Mouse (Mus musculus): ENCODE data around the gene Ppfia3. TPM values are rescaled to one million over a fixed set of nuclear protein-coding genes. Genes with fewer than 3 reads are reported as not detected.
A peak's percentile ranks its signal among the peaks of the same experiment; 100 is the strongest.
"Not testable (repeated sequence)": the region's sequence is repeated elsewhere in the genome, so short reads cannot be mapped to it uniquely, and the experiment has no call there.

Ppfia3 gene
- polyA plus RNA-seq, 1 experiment from 2014 or later = 10.7 TPM

DNA sequence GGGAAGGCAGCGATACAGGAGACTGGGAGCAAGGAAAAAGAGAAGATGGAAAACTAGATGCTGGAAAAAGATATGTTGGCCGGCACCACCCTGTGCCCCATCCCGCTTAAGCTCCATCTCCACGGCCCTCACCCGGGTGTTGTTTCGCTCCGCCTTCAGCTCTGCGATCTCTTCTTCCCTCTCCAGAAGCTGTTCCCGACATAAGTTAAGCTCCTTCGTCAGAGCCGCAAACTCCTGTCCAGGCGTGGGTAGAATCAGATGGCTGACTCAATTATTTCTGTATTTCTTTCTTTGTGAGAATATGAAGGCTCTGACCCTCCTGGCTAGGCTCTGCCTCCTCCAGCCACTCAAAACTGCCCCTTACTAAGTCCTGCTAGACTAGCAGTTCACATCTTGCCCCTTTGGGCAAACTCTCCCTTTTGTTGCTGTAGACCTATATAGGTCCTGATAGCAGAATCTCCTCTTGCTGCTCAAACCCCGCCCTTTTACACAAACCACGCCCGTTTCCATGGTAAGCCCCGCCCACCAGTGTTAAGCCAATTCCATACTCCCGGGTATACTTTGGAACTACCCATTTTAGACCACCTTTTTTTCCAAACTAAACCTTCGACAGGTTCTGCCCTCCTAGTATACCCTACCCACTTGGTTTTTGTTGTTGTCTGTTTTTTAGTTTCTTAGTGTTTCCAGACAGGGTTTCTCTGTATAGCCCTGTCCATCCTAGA lies 6.3 kb downstream of the Ppfia3 start:
- H3K4me3 ChIP-seq (ENCODE audit: low read depth, low read length) = peak overlapping the region; percentile 38; the same call in 1 of the 2 replicates
- DNase-seq (ENCODE audit: low spot score) (no peak), ATAC-seq (no peak; the same call in 1 of the 2 replicates)
- H3K4me2 ChIP-seq (ENCODE audit: low read length) = peak overlapping the region; percentile 93; the same call in 1 of the 2 replicates
- H3K36me3 ChIP-seq (ENCODE audit: control insufficient read depth, insufficient read depth, low read length) = peaks cover 25% of the 10 kb centered on the region
- WGBS = 59% methylated on average over 18 of the region's 18 CpGs
- H3K27ac ChIP-seq (ENCODE audit: low read depth, low read length) = no peak overlapping the region
- no peak overlapping the region for H3K9ac ChIP-seq (ENCODE audit: low read length)
- no peaks in the 10 kb centered on the region for H3K27me3 ChIP-seq (replicated peaks; ENCODE audit: control insufficient read depth, insufficient read depth, low read length)
- H3K4me1 ChIP-seq (ENCODE audit: control insufficient read depth, insufficient read depth, low read length) = peaks cover 12% of the 10 kb centered on the region
- H3K9me3 ChIP-seq (replicated peaks; ENCODE audit: control insufficient read depth, low read length) = no peaks in the 10 kb centered on the region

DNA sequence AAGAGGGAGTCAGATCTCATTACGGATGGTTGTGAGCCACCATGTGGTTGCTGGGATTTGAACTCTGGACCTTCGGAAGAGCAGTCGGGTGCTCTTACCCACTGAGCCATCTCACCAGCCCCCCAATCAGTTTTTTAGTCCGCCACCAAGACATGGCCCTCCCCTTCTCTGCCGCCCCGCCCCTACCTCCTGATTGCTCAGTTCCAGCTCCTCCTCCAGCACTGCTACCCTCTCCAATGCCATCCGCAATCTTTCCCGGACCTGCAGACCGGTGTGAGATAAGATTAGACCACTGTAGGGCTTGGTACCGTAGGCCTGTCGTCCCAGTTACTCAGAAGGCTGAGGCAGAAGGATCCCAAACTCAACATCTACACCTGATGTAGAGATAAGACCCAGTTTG lies 7.7 kb downstream of the Ppfia3 start:
- H3K27me3 ChIP-seq (replicated peaks; ENCODE audit: control insufficient read depth, insufficient read depth, low read length); H3K9ac ChIP-seq (ENCODE audit: low read length); DNase-seq (ENCODE audit: low spot score); ATAC-seq; H3K4me1 ChIP-seq (ENCODE audit: control insufficient read depth, insufficient read depth, low read length); H3K4me2 ChIP-seq (ENCODE audit: low read length); H3K4me3 ChIP-seq (ENCODE audit: low read depth, low read length); H3K9me3 ChIP-seq (replicated peaks; ENCODE audit: control insufficient read depth, low read length); H3K27ac ChIP-seq (ENCODE audit: low read depth, low read length): not testable (repeated sequence)
- H3K36me3 ChIP-seq (ENCODE audit: control insufficient read depth, insufficient read depth, low read length) = peaks cover 34% of the 10 kb centered on the region
- 73% methylated on average over 10 of the region's 11 CpGs for WGBS

DNA sequence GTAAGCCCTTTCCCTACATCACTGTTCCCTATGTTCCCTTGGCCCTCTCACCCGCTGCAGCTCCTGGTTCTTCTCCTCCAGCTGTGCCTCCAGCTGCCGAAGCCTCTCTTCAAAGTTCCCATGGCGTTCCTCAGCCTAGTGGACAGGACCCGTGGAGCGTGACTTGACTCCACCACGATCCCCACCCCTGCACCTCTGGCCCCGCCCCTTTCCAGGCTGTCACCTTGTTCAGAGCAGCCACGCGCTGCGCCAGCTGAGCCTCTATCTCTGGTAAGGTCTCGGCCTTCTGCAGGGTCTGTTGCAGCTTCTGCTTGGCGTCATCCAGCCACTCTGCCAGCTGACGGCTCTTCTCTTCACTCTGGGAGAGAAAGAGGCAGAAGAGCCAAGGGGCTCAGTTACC lies 10.7 kb downstream of the Ppfia3 start:
- no peaks in the 10 kb centered on the region for H3K4me1 ChIP-seq (ENCODE audit: control insufficient read depth, insufficient read depth, low read length)
- peaks cover 56% of the 10 kb centered on the region for H3K36me3 ChIP-seq (ENCODE audit: control insufficient read depth, insufficient read depth, low read length)
- DNase-seq (ENCODE audit: low spot score) (no peak), ATAC-seq (no peak)
- no peak overlapping the region for H3K27ac ChIP-seq (ENCODE audit: low read depth, low read length)
- H3K9ac ChIP-seq (ENCODE audit: low read length) = no peak overlapping the region
- no peaks in the 10 kb centered on the region for H3K9me3 ChIP-seq (replicated peaks; ENCODE audit: control insufficient read depth, low read length)
- H3K27me3 ChIP-seq (replicated peaks; ENCODE audit: control insufficient read depth, insufficient read depth, low read length) = no peaks in the 10 kb centered on the region
- no peak overlapping the region for H3K4me2 ChIP-seq (ENCODE audit: low read length)
- 69% methylated on average over 13 of the region's 13 CpGs for WGBS
- H3K4me3 ChIP-seq (ENCODE audit: low read depth, low read length) = no peak overlapping the region

DNA sequence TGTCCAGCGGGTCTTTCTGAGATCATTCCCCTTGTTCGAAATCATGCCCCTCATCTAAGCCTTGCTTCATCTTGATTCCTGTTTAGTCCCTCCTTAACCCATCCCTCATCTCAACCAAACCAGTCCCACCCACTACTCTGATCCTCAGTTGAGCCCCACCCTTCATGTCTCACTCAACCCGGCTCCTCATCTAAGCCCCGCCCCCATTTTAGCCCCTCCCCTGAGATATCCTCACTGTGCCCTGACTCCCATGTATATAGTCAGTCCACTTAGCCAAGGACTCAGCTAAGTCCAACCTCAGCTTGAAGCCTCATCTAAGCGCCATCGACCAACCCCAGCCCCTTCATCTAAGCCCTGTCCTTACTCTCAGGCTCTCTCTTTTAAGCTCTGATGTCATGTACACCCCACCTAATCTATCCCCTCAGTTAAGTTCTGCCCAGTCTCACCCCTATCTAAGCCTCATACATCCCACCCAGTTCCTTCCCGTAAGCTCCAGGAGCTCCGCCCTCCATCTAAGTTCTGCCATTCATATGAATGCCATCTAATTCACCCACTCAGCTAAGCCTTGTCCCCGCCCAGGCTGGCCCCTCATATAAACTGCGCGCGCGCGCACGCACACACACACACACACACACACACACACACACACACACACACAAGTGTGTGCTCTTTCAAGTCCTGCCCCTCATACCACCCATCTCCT lies 11.3 kb downstream of the Ppfia3 start:
- Histone ChIP-seq H3K27me3 (replicated peaks; ENCODE audit: control insufficient read depth, insufficient read depth, low read length) (no peaks in the 10 kb centered on the region), H3K4me1 (ENCODE audit: control insufficient read depth, insufficient read depth, low read length) (no peaks in the 10 kb centered on the region), H3K4me2 (ENCODE audit: low read length) (no peak overlapping the region), H3K27ac (ENCODE audit: low read depth, low read length) (no peak overlapping the region), H3K36me3 (ENCODE audit: control insufficient read depth, insufficient read depth, low read length) (peaks cover 59% of the 10 kb centered on the region), H3K9me3 (replicated peaks; ENCODE audit: control insufficient read depth, low read length) (no peaks in the 10 kb centered on the region), H3K9ac (ENCODE audit: low read length) (no peak overlapping the region), H3K4me3 (ENCODE audit: low read depth, low read length) (no peak overlapping the region)
- 78% methylated on average over 15 of the region's 15 CpGs for WGBS
- ATAC-seq (no peak), DNase-seq (ENCODE audit: low spot score) (no peak)

DNA sequence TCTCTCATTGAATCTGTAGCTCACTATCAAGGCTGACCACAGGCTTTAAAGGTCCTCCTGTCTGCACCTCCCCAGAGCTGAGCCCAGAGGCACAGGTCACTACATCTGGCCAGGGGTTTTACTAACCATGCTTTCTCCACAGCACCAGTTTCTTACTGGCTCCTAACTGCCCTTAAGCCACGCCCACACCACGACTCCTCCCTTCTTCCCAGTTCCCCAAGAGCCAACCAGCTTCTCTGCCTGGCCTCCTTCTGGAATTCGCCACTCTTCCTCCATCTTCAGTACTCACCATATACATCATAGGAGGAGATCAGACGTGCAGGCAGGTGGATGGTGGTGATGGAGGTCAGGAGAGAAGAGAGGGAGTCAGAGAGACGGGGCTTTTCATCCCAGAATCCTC lies 13.8 kb downstream of the Ppfia3 start:
- Histone ChIP-seq H3K4me1 (ENCODE audit: control insufficient read depth, insufficient read depth, low read length) (no peaks in the 10 kb centered on the region), H3K27me3 (replicated peaks; ENCODE audit: control insufficient read depth, insufficient read depth, low read length) (no peaks in the 10 kb centered on the region), H3K27ac (ENCODE audit: low read depth, low read length) (no peak overlapping the region), H3K4me3 (ENCODE audit: low read depth, low read length) (no peak overlapping the region), H3K9ac (ENCODE audit: low read length) (no peak overlapping the region), H3K4me2 (ENCODE audit: low read length) (no peak overlapping the region), H3K36me3 (ENCODE audit: control insufficient read depth, insufficient read depth, low read length) (peaks cover 76% of the 10 kb centered on the region), H3K9me3 (replicated peaks; ENCODE audit: control insufficient read depth, low read length) (no peaks in the 10 kb centered on the region)
- 27% methylated on average over 5 of the region's 5 CpGs for WGBS
- ATAC-seq (no peak), DNase-seq (ENCODE audit: low spot score) (no peak)

- Histone ChIP-seq H3K9ac (ENCODE audit: low read length) (no peak overlapping the region), H3K27ac (ENCODE audit: low read depth, low read length) (no peak overlapping the region), H3K27me3 (replicated peaks; ENCODE audit: control insufficient read depth, insufficient read depth, low read length) (no peaks in the 10 kb centered on the region), H3K4me2 (ENCODE audit: low read length) (no peak overlapping the region), H3K4me1 (ENCODE audit: control insufficient read depth, insufficient read depth, low read length) (no peaks in the 10 kb centered on the region), H3K4me3 (ENCODE audit: low read depth, low read length) (no peak overlapping the region), H3K36me3 (ENCODE audit: control insufficient read depth, insufficient read depth, low read length) (peaks cover 65% of the 10 kb centered on the region), H3K9me3 (replicated peaks; ENCODE audit: control insufficient read depth, low read length) (no peaks in the 10 kb centered on the region)
- WGBS = 82% methylated on average over 13 of the region's 13 CpGs
- ATAC-seq (no peak), DNase-seq (ENCODE audit: low spot score) (no peak)
Measured at GRCm38 (mm10) chr7:45346905-45347304, 19.9 kb downstream of the Ppfia3 start.

DNA sequence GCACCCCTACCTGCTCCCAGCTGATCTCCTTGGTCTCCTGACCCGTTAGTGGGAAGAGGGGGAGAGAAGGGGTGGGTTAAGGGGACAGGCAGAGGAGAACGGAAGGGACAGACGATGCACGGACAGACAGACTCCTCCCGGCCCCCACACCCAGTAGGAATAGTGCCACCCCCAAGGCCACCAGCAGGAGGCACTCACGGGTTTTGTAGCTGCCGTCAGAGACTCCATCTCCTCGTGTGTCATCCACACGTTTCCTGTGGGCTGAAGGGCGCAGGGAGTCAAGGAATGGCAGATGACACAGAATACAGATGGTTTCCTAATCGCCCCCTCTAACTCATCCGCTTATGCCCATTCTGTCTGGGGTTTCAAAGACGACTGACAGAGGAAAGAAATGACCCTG lies 23.3 kb downstream of the Ppfia3 start:
- peaks cover 39% of the 10 kb centered on the region for H3K36me3 ChIP-seq (ENCODE audit: control insufficient read depth, insufficient read depth, low read length)
- no peaks in the 10 kb centered on the region for H3K9me3 ChIP-seq (replicated peaks; ENCODE audit: control insufficient read depth, low read length)
- WGBS = 31% methylated on average over 13 of the region's 13 CpGs
- 0 out of 2 replicates have a peak, but pooled peaks cover 4% of the 10 kb centered on the region for H3K27me3 ChIP-seq (replicated peaks; ENCODE audit: control insufficient read depth, insufficient read depth, low read length)
- no peak for DNase-seq (ENCODE audit: low spot score)
- H3K9ac ChIP-seq (ENCODE audit: low read length) = no peak overlapping the region
- H3K4me2 ChIP-seq (ENCODE audit: low read length) = no peak overlapping the region
- H3K4me1 ChIP-seq (ENCODE audit: control insufficient read depth, insufficient read depth, low read length) = peaks cover 22% of the 10 kb centered on the region
- no peak overlapping the region for H3K4me3 ChIP-seq (ENCODE audit: low read depth, low read length)
- no peak overlapping the region for H3K27ac ChIP-seq (ENCODE audit: low read depth, low read length)
- no peak for ATAC-seq

DNA sequence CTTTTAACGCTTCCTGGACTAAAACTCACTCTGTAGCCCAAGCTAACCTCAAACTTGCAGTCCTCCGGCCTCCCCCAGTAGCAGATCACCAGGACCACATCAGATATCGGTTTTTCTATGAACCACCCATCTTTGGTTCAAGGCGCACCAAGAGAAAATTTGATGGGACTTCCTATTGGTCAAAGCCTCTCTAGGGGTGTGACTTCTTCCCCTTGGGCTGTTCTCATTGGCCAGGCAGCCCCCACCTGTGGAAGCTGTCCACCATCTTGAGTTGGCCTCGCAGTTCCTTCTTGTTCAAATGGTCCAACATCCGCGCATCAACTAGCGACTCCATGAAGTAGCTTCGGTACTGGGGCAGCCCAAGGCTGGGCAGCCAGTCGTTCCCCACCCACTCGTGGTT lies 24.7 kb downstream of the Ppfia3 start:
- Histone ChIP-seq H3K36me3 (ENCODE audit: control insufficient read depth, insufficient read depth, low read length) (peaks cover 25% of the 10 kb centered on the region), H3K4me3 (ENCODE audit: low read depth, low read length) (no peak overlapping the region), H3K9ac (ENCODE audit: low read length) (no peak overlapping the region), H3K4me2 (ENCODE audit: low read length) (no peak overlapping the region), H3K4me1 (ENCODE audit: control insufficient read depth, insufficient read depth, low read length) (peaks cover 25% of the 10 kb centered on the region), H3K27me3 (replicated peaks; ENCODE audit: control insufficient read depth, insufficient read depth, low read length) (peaks cover 7% of the 10 kb centered on the region; the same call in 1 of the 2 replicates), H3K27ac (ENCODE audit: low read depth, low read length) (no peak overlapping the region), H3K9me3 (replicated peaks; ENCODE audit: control insufficient read depth, low read length) (no peaks in the 10 kb centered on the region)
- 89% methylated on average over 11 of the region's 11 CpGs for WGBS
- ATAC-seq (no peak), DNase-seq (ENCODE audit: low spot score) (no peak)

DNA sequence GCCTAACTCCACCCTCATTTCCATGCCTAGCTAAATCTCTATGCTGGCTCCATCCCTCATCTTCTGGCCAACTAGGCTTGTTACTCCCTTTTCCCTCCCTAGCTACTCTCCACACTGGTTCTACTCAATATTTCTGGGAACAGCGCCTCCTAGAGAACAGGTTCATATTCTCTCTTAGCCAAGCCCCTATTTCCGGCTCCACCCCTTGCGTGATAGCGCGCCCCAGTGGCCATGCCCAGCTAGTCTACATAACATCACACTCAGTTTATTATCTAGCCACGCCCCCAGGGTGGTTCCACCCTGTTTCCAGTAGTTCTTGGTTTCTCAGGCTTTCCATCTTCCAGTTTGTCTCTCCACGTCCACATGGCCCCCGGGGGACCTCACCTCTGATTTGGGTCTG lies 25.5 kb downstream of the Ppfia3 start:
- peaks cover 7% of the 10 kb centered on the region; the same call in 1 of the 2 replicates for H3K27me3 ChIP-seq (replicated peaks; ENCODE audit: control insufficient read depth, insufficient read depth, low read length)
- peaks cover 25% of the 10 kb centered on the region for H3K4me1 ChIP-seq (ENCODE audit: control insufficient read depth, insufficient read depth, low read length)
- H3K4me2 ChIP-seq (ENCODE audit: low read length) = peak overlapping the region; percentile 85
- H3K27ac ChIP-seq (ENCODE audit: low read depth, low read length) = no peak overlapping the region
- H3K9me3 ChIP-seq (replicated peaks; ENCODE audit: control insufficient read depth, low read length) = no peaks in the 10 kb centered on the region
- ATAC-seq (no peak), DNase-seq (ENCODE audit: low spot score) (peak; percentile 70)
- H3K36me3 ChIP-seq (ENCODE audit: control insufficient read depth, insufficient read depth, low read length) = peaks cover 17% of the 10 kb centered on the region; the same call in 1 of the 2 replicates
- no peak overlapping the region for H3K9ac ChIP-seq (ENCODE audit: low read length)
- 7% methylated on average over 8 of the region's 8 CpGs for WGBS
- H3K4me3 ChIP-seq (ENCODE audit: low read depth, low read length) = no peak overlapping the region
